Mouse (Mus musculus) urinary bladder, postnatal 4 days (tissue): ENCODE results near the gene Nrsn2.

Source experiments
- DNase-seq, 2 experiments: peaks; one replicate each; pipeline ENCODE4 v3.0.0; 2021 to 2022; ENCODE audit warnings: low spot score in 2 of 2

The Nrsn2 gene

GRCm38 (mm10) chr2:152343329-152344213 is 32.9 kb downstream of the Nrsn2 start, which contains the start of gene Trib3:
Gene Trib3, minus strand, starts transcription at chr2:152344032.
- DNase-seq: peak; percentile 71 to 82

- DNase-seq: no peak
Measured at GRCm38 (mm10) chr2:152339631-152340179, 36.7 kb downstream of the Nrsn2 start.

- no peak for DNase-seq
Measured at GRCm38 (mm10) chr2:152338319-152338718, 38.1 kb downstream of the Nrsn2 start.

GRCm38 (mm10) chr2:152337591-152338212 is 38.7 kb downstream of the Nrsn2 start:
- DNase-seq: no peak

GRCm38 (mm10) chr2:152336856-152337255 is 39.6 kb downstream of the Nrsn2 start:
- no peak for DNase-seq

- no peak for DNase-seq
Measured at GRCm38 (mm10) chr2:152335289-152335820, 41.1 kb downstream of the Nrsn2 start.

GRCm38 (mm10) chr2:152333345-152334006 is 43.0 kb downstream of the Nrsn2 start:
- DNase-seq: no peak

- DNase-seq: peak; percentile 80 to 85
Measured at GRCm38 (mm10) chr2:152332101-152332825, 44.2 kb downstream of the Nrsn2 start, which contains the start of gene Rbck1. Gene Rbck1, minus strand, starts transcription at chr2:152332653.

GRCm38 (mm10) chr2:152330858-152331423 is 45.5 kb downstream of the Nrsn2 start:
- DNase-seq: no peak

GRCm38 (mm10) chr2:152327980-152328379 is 48.5 kb downstream of the Nrsn2 start:
- no peak for DNase-seq

GRCm38 (mm10) chr2:152326654-152327053 is 49.8 kb downstream of the Nrsn2 start:
- no peak for DNase-seq

GRCm38 (mm10) chr2:152326157-152326556 is 50.3 kb downstream of the Nrsn2 start:
- no peak for DNase-seq

GRCm38 (mm10) chr2:152324842-152325241 is 51.6 kb downstream of the Nrsn2 start:
- no peak for DNase-seq

GRCm38 (mm10) chr2:152323971-152324370 is 52.5 kb downstream of the Nrsn2 start:
- no peak for DNase-seq

GRCm38 (mm10) chr2:152322198-152322597 is 54.2 kb downstream of the Nrsn2 start:
- DNase-seq: no peak

- no peak for DNase-seq
Measured at GRCm38 (mm10) chr2:152321558-152321957, 54.9 kb downstream of the Nrsn2 start.
